Mouse (Mus musculus): ENCODE data around the gene Dpm1. TPM values are rescaled to one million over a fixed set of nuclear protein-coding genes. Genes with fewer than 3 reads are reported as not detected.

Dpm1 gene
- polyA plus RNA-seq, 1 experiment from 2014 or later = 61.1 TPM

GRCm38 (mm10) chr2:168205681-168206631 is 24.4 kb downstream of the Dpm1 start:
- ATAC-seq (ENCODE audit: low FRiP score, low TSS enrichment) (peak; percentile 17; the same call in 1 of the 2 replicates), DNase-seq (peak; percentile 62)
- no peaks in the 10 kb centered on the region for H3K9me3 ChIP-seq (ENCODE audit: control insufficient read depth, low read length)
- peak overlapping the region; percentile 100 for H3K9ac ChIP-seq (replicated peaks; ENCODE audit: low read length)
- under 1% methylated on average over 49 of the region's 49 CpGs for WGBS
- peak overlapping the region; percentile 85 for H3K4me2 ChIP-seq (ENCODE audit: low read length)
- peaks cover 41% of the 10 kb centered on the region for H3K36me3 ChIP-seq (ENCODE audit: control insufficient read depth, insufficient read depth, low read length)
- H3K27me3 ChIP-seq (ENCODE audit: control insufficient read depth, insufficient read depth, low read length) = no peaks in the 10 kb centered on the region
- H3K27ac ChIP-seq (replicated peaks; ENCODE audit: low read depth, low read length) = peak overlapping the region; percentile 100
- peaks cover 29% of the 10 kb centered on the region for H3K4me1 ChIP-seq (ENCODE audit: control insufficient read depth, insufficient read depth, low read length)
- peak overlapping the region; percentile 96 for H3K4me3 ChIP-seq (replicated peaks; ENCODE audit: low read depth, low read length)

- 4% methylated on average over 6 of the region's 6 CpGs for WGBS
- peak overlapping the region; percentile 100 for H3K9ac ChIP-seq (replicated peaks; ENCODE audit: low read length)
- H3K36me3 ChIP-seq (ENCODE audit: control insufficient read depth, insufficient read depth, low read length) = peaks cover 34% of the 10 kb centered on the region
- peak overlapping the region; percentile 85 for H3K4me2 ChIP-seq (ENCODE audit: low read length)
- H3K27me3 ChIP-seq (ENCODE audit: control insufficient read depth, insufficient read depth, low read length) = no peaks in the 10 kb centered on the region
- H3K27ac ChIP-seq (replicated peaks; ENCODE audit: low read depth, low read length) = peak overlapping the region; percentile 100
- DNase-seq (peak; percentile 94), ATAC-seq (ENCODE audit: low FRiP score, low TSS enrichment) (no peak)
- peaks cover 35% of the 10 kb centered on the region for H3K4me1 ChIP-seq (ENCODE audit: control insufficient read depth, insufficient read depth, low read length)
- H3K4me3 ChIP-seq (replicated peaks; ENCODE audit: low read depth, low read length) = peak overlapping the region; percentile 96
- H3K9me3 ChIP-seq (ENCODE audit: control insufficient read depth, low read length) = no peaks in the 10 kb centered on the region
These were observed 25.1 kb downstream of the Dpm1 start for GRCm38 (mm10) chr2:168205265-168205664.

- peak overlapping the region; percentile 96 for H3K4me3 ChIP-seq (replicated peaks; ENCODE audit: low read depth, low read length)
- no peaks in the 10 kb centered on the region for H3K27me3 ChIP-seq (ENCODE audit: control insufficient read depth, insufficient read depth, low read length)
- DNase-seq (no peak), ATAC-seq (ENCODE audit: low FRiP score, low TSS enrichment) (no peak)
- H3K36me3 ChIP-seq (ENCODE audit: control insufficient read depth, insufficient read depth, low read length) = peaks cover 29% of the 10 kb centered on the region
- peak overlapping the region; percentile 100; the same call in 1 of the 2 replicates for H3K9ac ChIP-seq (replicated peaks; ENCODE audit: low read length)
- H3K4me1 ChIP-seq (ENCODE audit: control insufficient read depth, insufficient read depth, low read length) = peaks cover 37% of the 10 kb centered on the region
- peak overlapping the region; percentile 85 for H3K4me2 ChIP-seq (ENCODE audit: low read length)
- H3K27ac ChIP-seq (replicated peaks; ENCODE audit: low read depth, low read length) = no peak overlapping the region
- H3K9me3 ChIP-seq (ENCODE audit: control insufficient read depth, low read length) = no peaks in the 10 kb centered on the region
- WGBS = 90% methylated on average over 8 of the region's 8 CpGs
These were observed 25.9 kb downstream of the Dpm1 start for GRCm38 (mm10) chr2:168204476-168204999.

- peaks cover 68% of the 10 kb centered on the region for H3K4me1 ChIP-seq (ENCODE audit: control insufficient read depth, insufficient read depth, low read length)
- peaks cover 23% of the 10 kb centered on the region for H3K36me3 ChIP-seq (ENCODE audit: control insufficient read depth, insufficient read depth, low read length)
- H3K9ac ChIP-seq (replicated peaks; ENCODE audit: low read length) = no peak overlapping the region
- H3K27me3 ChIP-seq (ENCODE audit: control insufficient read depth, insufficient read depth, low read length) = no peaks in the 10 kb centered on the region
- no peak overlapping the region for H3K27ac ChIP-seq (replicated peaks; ENCODE audit: low read depth, low read length)
- no peak overlapping the region for H3K4me2 ChIP-seq (ENCODE audit: low read length)
- DNase-seq (no peak), ATAC-seq (ENCODE audit: low FRiP score, low TSS enrichment) (no peak)
- 81% methylated on average over 5 of the region's 5 CpGs for WGBS
- no peaks in the 10 kb centered on the region for H3K9me3 ChIP-seq (ENCODE audit: control insufficient read depth, low read length)
- no peak overlapping the region for H3K4me3 ChIP-seq (replicated peaks; ENCODE audit: low read depth, low read length)
These were observed 30.2 kb downstream of the Dpm1 start for GRCm38 (mm10) chr2:168200014-168200691.

DNA sequence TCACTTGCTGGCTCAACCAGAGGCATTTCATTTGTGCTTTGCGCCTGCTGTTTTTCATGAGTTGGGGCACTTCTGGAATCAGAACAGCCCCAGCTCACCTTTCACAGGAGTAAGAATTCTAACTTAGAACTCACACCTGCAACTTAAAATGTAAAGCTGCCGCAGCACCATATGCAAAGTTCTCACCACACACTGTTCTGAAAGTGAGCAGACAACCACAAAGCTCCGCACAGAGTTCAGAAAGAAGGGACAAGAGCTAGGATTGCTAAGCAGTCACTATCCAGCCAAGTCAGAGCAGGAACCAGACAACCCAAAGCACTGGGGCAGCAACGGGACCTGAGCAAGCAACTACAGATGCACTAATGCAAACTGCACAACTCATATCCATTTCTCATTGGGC is 30.9 kb downstream of the Dpm1 start:
- Histone ChIP-seq H3K9me3 (ENCODE audit: control insufficient read depth, low read length) (no peaks in the 10 kb centered on the region), H3K27me3 (ENCODE audit: control insufficient read depth, insufficient read depth, low read length) (no peaks in the 10 kb centered on the region), H3K36me3 (ENCODE audit: control insufficient read depth, insufficient read depth, low read length) (peaks cover 21% of the 10 kb centered on the region), H3K27ac (replicated peaks; ENCODE audit: low read depth, low read length) (no peak overlapping the region), H3K4me1 (ENCODE audit: control insufficient read depth, insufficient read depth, low read length) (peaks cover 68% of the 10 kb centered on the region), H3K4me3 (replicated peaks; ENCODE audit: low read depth, low read length) (no peak overlapping the region), H3K9ac (replicated peaks; ENCODE audit: low read length) (no peak overlapping the region), H3K4me2 (ENCODE audit: low read length) (0 out of 2 replicates have a peak overlapping the region, but pooled peaks have one; percentile 17)
- 88% methylated on average over 4 of the region's 4 CpGs for WGBS
- no peak for DNase-seq
- ATAC-seq (ENCODE audit: low FRiP score, low TSS enrichment) = no peak

DNA sequence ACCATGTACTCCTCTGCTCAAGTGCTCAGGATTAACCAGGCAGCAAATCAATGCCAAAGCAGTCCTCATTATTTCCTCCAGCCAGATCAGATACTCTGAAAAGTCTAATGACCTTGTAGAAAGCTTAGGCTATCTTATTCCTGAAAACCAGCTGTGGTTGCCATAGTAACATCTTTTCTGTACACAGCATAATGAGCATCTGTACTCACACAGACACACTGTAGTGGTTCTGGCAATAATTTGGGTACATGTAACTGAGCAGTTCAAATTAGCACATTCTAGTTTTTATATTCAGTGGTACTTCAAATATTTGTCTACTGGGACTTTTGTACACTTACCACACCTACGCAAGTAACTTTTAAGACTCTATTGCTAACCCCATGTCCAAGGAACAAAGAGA is 32.0 kb downstream of the Dpm1 start:
- Histone ChIP-seq H3K4me1 (ENCODE audit: control insufficient read depth, insufficient read depth, low read length) (peaks cover 63% of the 10 kb centered on the region), H3K9ac (replicated peaks; ENCODE audit: low read length) (no peak overlapping the region), H3K4me2 (ENCODE audit: low read length) (no peak overlapping the region), H3K27me3 (ENCODE audit: control insufficient read depth, insufficient read depth, low read length) (no peaks in the 10 kb centered on the region), H3K36me3 (ENCODE audit: control insufficient read depth, insufficient read depth, low read length) (peaks cover 12% of the 10 kb centered on the region), H3K27ac (replicated peaks; ENCODE audit: low read depth, low read length) (no peak overlapping the region), H3K4me3 (replicated peaks; ENCODE audit: low read depth, low read length) (no peak overlapping the region), H3K9me3 (ENCODE audit: control insufficient read depth, low read length) (no peaks in the 10 kb centered on the region)
- ATAC-seq (ENCODE audit: low FRiP score, low TSS enrichment) (no peak), DNase-seq (peak; percentile 54)
- WGBS = 86% methylated on average over 1 of the region's 1 CpGs

GRCm38 (mm10) chr2:168195721-168196120 is 34.7 kb downstream of the Dpm1 start:
- Histone ChIP-seq H3K36me3 (ENCODE audit: control insufficient read depth, insufficient read depth, low read length) (peaks cover 6% of the 10 kb centered on the region; the same call in 1 of the 2 replicates), H3K27me3 (ENCODE audit: control insufficient read depth, insufficient read depth, low read length) (no peaks in the 10 kb centered on the region), H3K4me3 (replicated peaks; ENCODE audit: low read depth, low read length) (no peak overlapping the region), H3K4me2 (ENCODE audit: low read length) (no peak overlapping the region), H3K27ac (replicated peaks; ENCODE audit: low read depth, low read length) (no peak overlapping the region), H3K9me3 (ENCODE audit: control insufficient read depth, low read length) (no peaks in the 10 kb centered on the region), H3K4me1 (ENCODE audit: control insufficient read depth, insufficient read depth, low read length) (peaks cover 56% of the 10 kb centered on the region), H3K9ac (replicated peaks; ENCODE audit: low read length) (no peak overlapping the region)
- no peak for DNase-seq
- no peak for ATAC-seq (ENCODE audit: low FRiP score, low TSS enrichment)
- WGBS = 21% methylated on average over 2 of the region's 2 CpGs

GRCm38 (mm10) chr2:168193685-168194084 is 36.7 kb downstream of the Dpm1 start:
- no peak for DNase-seq
- Histone ChIP-seq H3K27ac (replicated peaks; ENCODE audit: low read depth, low read length) (no peak overlapping the region), H3K9ac (replicated peaks; ENCODE audit: low read length) (no peak overlapping the region), H3K4me2 (ENCODE audit: low read length) (no peak overlapping the region), H3K27me3 (ENCODE audit: control insufficient read depth, insufficient read depth, low read length) (no peaks in the 10 kb centered on the region), H3K9me3 (ENCODE audit: control insufficient read depth, low read length) (no peaks in the 10 kb centered on the region), H3K4me3 (replicated peaks; ENCODE audit: low read depth, low read length) (no peak overlapping the region), H3K4me1 (ENCODE audit: control insufficient read depth, insufficient read depth, low read length) (peaks cover 41% of the 10 kb centered on the region), H3K36me3 (ENCODE audit: control insufficient read depth, insufficient read depth, low read length) (0 out of 2 replicates have a peak, but pooled peaks cover 6% of the 10 kb centered on the region)
- no peak for ATAC-seq (ENCODE audit: low FRiP score, low TSS enrichment)
- 87% methylated on average over 2 of the region's 2 CpGs for WGBS

All from midbrain, embryonic 14.5 days (tissue).